Mouse (Mus musculus) heart, embryonic 11.5 days (tissue): Measurements from ENCODE around the gene Mab21l3. TPM values are rescaled to one million over a fixed set of nuclear protein-coding genes. Genes with fewer than 3 reads are reported as not detected.
A peak's percentile ranks its signal among the peaks of the same experiment; 100 is the strongest.

Source experiments
- ATAC-seq: fragments of 200-750 bp; cut with Nextera tagmentation; replicated peaks from 2 replicates; pipeline ENCODE4 v1.8.0; 2017; ENCODE audit warnings: moderate library complexity; ENCODE audit not compliant: insufficient number of reproducible peaks, low FRiP score, low TSS enrichment
- H3K27ac ChIP-seq: fragments of 300-500 bp; sonication (generic); 2 replicates; pipeline ENCODE4 v1.5.1; 2014; ENCODE audit warnings: mild to moderate bottlenecking, low read depth, low read length
- H3K27me3 ChIP-seq: fragments of 300-500 bp; sonication (generic); 2 replicates; pipeline ENCODE4 v1.6.1; 2014; ENCODE audit warnings: mild to moderate bottlenecking, low read length, mixed read lengths; ENCODE audit not compliant: control insufficient read depth, insufficient read depth
- H3K36me3 ChIP-seq: fragments of 300-500 bp; sonication (generic); 2 replicates; pipeline ENCODE4 v1.6.1; 2014; ENCODE audit warnings: mild to moderate bottlenecking, low read length, moderate library complexity, mixed read lengths; ENCODE audit not compliant: control insufficient read depth, insufficient read depth
- H3K4me1 ChIP-seq: fragments of 300-500 bp; sonication (generic); 2 replicates; pipeline ENCODE4 v1.6.1; 2014; ENCODE audit warnings: low read length; ENCODE audit not compliant: control insufficient read depth, insufficient read depth
- H3K4me2 ChIP-seq: fragments of 300-500 bp; sonication (generic); 2 replicates; pipeline ENCODE4 v1.6.1; 2014; ENCODE audit warnings: mild to moderate bottlenecking, moderate library complexity
- H3K4me3 ChIP-seq: fragments of 300-500 bp; sonication (generic); 2 replicates; pipeline ENCODE4 v1.5.1; 2014; ENCODE audit warnings: low read depth, low read length
- H3K9ac ChIP-seq: fragments of 300-500 bp; sonication (generic); 2 replicates; pipeline ENCODE4 v1.6.1; 2014; ENCODE audit warnings: mild to moderate bottlenecking, low read depth, low read length, moderate library complexity
- H3K9me3 ChIP-seq: fragments of 300-500 bp; sonication (generic); replicated peaks from 2 replicates; pipeline ENCODE4 v1.6.1; 2016; ENCODE audit warnings: low read length; ENCODE audit not compliant: control insufficient read depth
- WGBS: fragments of 180-500 bp; shearing (Covaris S2); extraction: QIAGEN DNeasy Blood & Tissue Kit; methylation state at CpG from one replicate; pipeline ENCODE4 v1.1.7; 2014; ENCODE audit not compliant: insufficient replicate concordance; 5-methylcytosine and 5-hydroxymethylcytosine counted together
- polyA plus RNA-seq: library from polyadenylated mRNA; unstranded; fragments of >200 nt; fragmentation: Nextera tagmentation; extraction: Ambion mirVana; gene quantifications from 2 replicates; pipeline ENCODE4 v1.2.1, GENCODE M21; 2014

Gene Mab21l3
- polyA plus RNA-seq, 1 experiment from 2014 or later, result 0.11 TPM

DNA sequence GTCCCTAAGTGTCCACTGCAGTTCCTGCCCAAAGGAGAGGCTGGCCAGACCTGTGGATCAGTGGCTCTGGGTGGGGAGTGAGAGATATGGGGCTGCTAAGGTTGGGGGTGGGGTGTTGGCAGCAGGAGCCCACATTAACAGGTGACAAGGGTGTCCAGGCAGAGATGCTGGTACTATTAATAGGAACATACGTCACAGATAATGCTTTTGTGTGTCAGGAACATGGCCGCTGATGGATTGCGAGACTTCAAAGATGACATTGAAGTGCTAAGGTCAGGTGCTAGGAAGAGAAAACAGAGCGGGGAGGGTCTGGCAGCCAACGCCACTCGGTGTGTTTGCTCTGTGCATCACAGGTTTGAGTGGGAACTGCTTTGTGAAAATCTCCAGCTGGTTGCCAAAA lies 44.4 kb downstream of the Mab21l3 start:
- H3K9ac ChIP-seq, result peak overlapping the region; percentile 58; the same call in 1 of the 2 replicates

GRCm38 (mm10) chr3:101803764-101804163 lies 45.0 kb downstream of the Mab21l3 start:
- H3K9me3 ChIP-seq, result no peaks in the 10 kb centered on the region
- no peak overlapping the region for H3K4me3 ChIP-seq
- H3K27ac ChIP-seq, result peak overlapping the region; percentile 97
- H3K27me3 ChIP-seq, result no peaks in the 10 kb centered on the region
- ATAC-seq, result no peak
- H3K36me3 ChIP-seq, result no peaks in the 10 kb centered on the region
- 40% methylated on average over 6 of the region's 6 CpGs for WGBS
- H3K4me2 ChIP-seq, result peak overlapping the region; percentile 42
- H3K9ac ChIP-seq, result peak overlapping the region; percentile 58; the same call in 1 of the 2 replicates
- peaks cover 54% of the 10 kb centered on the region for H3K4me1 ChIP-seq

More for the DNA sequence above, 44.4 kb downstream of the Mab21l3 start:
- H3K4me3 ChIP-seq, result no peak overlapping the region
- no peaks in the 10 kb centered on the region for H3K27me3 ChIP-seq
- peak overlapping the region; percentile 42 for H3K4me2 ChIP-seq
- no peaks in the 10 kb centered on the region for H3K36me3 ChIP-seq
- H3K27ac ChIP-seq, result peak overlapping the region; percentile 97
- peak; percentile 59 for ATAC-seq
- H3K4me1 ChIP-seq, result peaks cover 51% of the 10 kb centered on the region
- no peaks in the 10 kb centered on the region for H3K9me3 ChIP-seq
- 30% methylated on average over 6 of the region's 6 CpGs for WGBS

DNA sequence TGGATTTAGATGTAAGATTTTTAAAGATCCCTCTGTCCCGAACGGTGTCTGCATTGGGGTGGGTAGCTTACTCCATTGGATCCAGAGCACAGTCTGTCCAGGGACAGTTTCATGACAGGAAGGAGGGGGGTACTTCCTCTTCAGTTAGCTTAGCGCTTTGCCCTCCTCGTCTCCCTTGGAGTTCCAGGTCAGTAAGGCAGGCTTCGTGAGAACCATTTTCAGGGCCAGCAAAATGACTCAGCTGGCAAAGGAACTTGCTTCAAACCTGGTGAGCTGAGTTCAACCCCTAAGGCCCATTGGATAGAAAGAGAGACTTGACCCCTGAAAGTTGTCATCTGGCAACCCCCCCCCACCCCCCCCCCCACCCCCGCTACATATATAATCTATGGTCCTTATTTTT lies 46.0 kb downstream of the Mab21l3 start:
- Histone ChIP-seq H3K36me3 (no peaks in the 10 kb centered on the region), H3K4me3 (no peak overlapping the region), H3K27me3 (no peaks in the 10 kb centered on the region), H3K9me3 (no peaks in the 10 kb centered on the region), H3K4me1 (peaks cover 52% of the 10 kb centered on the region), H3K9ac (no peak overlapping the region), H3K4me2 (no peak overlapping the region), H3K27ac (0 out of 2 replicates have a peak overlapping the region, but pooled peaks have one; percentile 22)
- ATAC-seq, result no peak
- WGBS, result 67% methylated on average over 6 of the region's 6 CpGs

DNA sequence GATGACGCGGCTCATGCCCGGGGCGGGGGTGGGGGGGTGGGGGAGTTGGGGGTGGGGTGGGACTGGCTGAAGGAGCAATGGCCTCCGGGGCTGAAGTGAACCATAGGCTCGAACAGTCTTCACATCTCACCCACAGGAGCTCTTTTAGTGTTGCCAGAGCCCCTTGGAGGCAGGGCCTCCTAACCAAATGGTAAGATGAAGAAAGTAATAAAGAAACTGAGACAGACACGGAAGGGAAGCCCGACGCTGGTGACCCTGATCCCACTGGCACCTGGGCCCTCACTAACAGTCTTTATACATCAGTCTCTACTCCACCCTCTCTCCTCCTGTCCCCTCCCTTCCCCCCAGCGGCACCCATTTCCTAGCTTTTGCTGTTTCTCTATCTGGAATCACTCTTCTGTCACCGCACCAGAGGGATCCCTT lies 48.2 kb downstream of the Mab21l3 start:
- Histone ChIP-seq H3K27ac (no peak overlapping the region; the same call in 1 of the 2 replicates), H3K4me1 (peaks cover 47% of the 10 kb centered on the region), H3K4me2 (no peak overlapping the region), H3K9ac (no peak overlapping the region), H3K36me3 (no peaks in the 10 kb centered on the region), H3K9me3 (no peaks in the 10 kb centered on the region), H3K4me3 (no peak overlapping the region), H3K27me3 (no peaks in the 10 kb centered on the region)
- ATAC-seq, result no peak
- 54% methylated on average over 11 of the region's 11 CpGs for WGBS

DNA sequence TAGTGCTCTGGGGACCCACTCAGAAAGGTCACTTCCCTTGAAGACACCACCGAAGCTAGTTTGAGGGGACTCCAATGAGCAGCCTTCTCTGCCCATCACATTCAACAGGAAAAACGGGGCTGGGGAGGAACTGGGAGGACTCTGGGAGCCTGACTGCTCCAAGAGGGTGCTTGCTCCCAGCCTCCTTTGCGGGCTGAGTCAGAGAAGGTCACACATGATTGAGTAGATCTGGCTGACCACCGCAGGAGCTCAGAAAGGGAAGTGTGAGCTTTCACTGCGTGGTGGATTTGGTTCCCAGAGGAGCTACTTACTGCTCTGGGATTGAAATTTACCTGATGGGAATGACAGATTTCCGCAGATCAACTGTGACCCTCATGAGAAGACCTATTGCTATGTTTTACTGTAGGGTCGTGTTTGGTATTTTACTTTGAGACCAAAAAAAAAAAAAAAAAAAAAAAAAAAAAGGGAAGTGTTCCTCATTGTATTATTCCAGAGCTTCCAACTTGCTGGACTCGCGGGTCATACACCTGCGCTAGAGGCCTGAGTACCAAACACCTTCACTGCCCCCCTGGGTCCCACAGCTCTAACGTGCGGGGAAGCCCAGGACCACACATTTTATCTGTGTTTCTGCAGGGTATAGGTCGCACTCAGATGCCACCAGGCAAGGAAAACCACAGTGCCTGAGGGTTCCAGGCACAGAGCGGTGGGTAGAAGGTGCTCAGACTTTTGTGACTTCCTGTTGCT lies 48.7 kb downstream of the Mab21l3 start:
- no peaks in the 10 kb centered on the region for H3K9me3 ChIP-seq
- no peak overlapping the region for H3K9ac ChIP-seq
- H3K4me3 ChIP-seq, result no peak overlapping the region
- H3K27me3 ChIP-seq, result no peaks in the 10 kb centered on the region
- peak overlapping the region; percentile 41; the same call in 1 of the 2 replicates for H3K27ac ChIP-seq
- WGBS, result 53% methylated on average over 14 of the region's 14 CpGs
- H3K4me2 ChIP-seq, result no peak overlapping the region
- peaks cover 42% of the 10 kb centered on the region for H3K4me1 ChIP-seq
- no peak for ATAC-seq
- no peaks in the 10 kb centered on the region for H3K36me3 ChIP-seq

- H3K4me1 ChIP-seq, result peaks cover 32% of the 10 kb centered on the region
- H3K4me2 ChIP-seq, result no peak overlapping the region
- no peak overlapping the region for H3K4me3 ChIP-seq
- no peak for ATAC-seq
- WGBS, result 75% methylated on average over 15 of the region's 15 CpGs
- H3K36me3 ChIP-seq, result no peaks in the 10 kb centered on the region
- H3K9me3 ChIP-seq, result no peaks in the 10 kb centered on the region
- no peaks in the 10 kb centered on the region for H3K27me3 ChIP-seq
- no peak overlapping the region; the same call in 1 of the 2 replicates for H3K27ac ChIP-seq
- no peak overlapping the region for H3K9ac ChIP-seq
Measured at GRCm38 (mm10) chr3:101797830-101798709, 50.7 kb downstream of the Mab21l3 start.

- H3K27ac ChIP-seq, result peak overlapping the region; percentile 57
- no peak overlapping the region for H3K4me3 ChIP-seq
- 16% methylated on average over 7 of the region's 7 CpGs for WGBS
- peaks cover 27% of the 10 kb centered on the region for H3K4me1 ChIP-seq
- H3K27me3 ChIP-seq, result no peaks in the 10 kb centered on the region
- no peaks in the 10 kb centered on the region for H3K36me3 ChIP-seq
- H3K4me2 ChIP-seq, result 0 out of 2 replicates have a peak overlapping the region, but pooled peaks have one; percentile 8
- no peaks in the 10 kb centered on the region for H3K9me3 ChIP-seq
- ATAC-seq, result no peak
- H3K9ac ChIP-seq, result peak overlapping the region; percentile 49; the same call in 1 of the 2 replicates
Measured at GRCm38 (mm10) chr3:101796212-101796611, 52.5 kb downstream of the Mab21l3 start.

DNA sequence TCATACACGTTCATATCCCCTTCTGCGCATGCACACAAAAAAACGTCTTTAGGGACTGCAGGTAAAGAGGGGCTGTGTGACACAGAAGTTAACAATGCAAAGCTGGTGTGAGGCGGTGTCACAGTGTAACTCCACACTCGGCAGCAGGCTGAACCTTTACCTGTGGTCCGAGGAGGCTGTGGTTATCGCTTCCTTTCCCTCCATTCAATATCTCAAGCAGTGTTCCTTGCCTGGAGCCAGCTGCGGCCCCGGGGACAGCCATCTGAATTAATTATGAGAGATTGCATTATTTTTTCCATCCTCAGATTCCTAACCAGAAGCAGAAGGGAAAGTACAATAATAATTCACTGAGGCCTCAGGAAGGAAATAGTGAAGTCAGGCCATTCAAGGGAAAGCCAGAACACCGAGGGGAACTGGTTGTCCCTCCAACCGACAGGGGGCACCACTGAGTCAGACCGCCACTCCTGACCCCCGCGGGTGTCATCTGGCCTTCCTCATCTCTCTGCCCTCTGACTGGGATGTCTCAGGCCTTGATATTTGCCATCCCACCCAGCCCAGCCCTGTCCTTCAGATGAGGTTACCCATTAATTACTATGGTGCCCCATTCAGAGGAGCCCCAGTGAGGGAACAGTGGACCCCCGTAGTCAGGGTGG lies 53.2 kb downstream of the Mab21l3 start:
- no peaks in the 10 kb centered on the region for H3K27me3 ChIP-seq
- no peaks in the 10 kb centered on the region for H3K9me3 ChIP-seq
- H3K4me3 ChIP-seq, result no peak overlapping the region
- WGBS, result 73% methylated on average over 15 of the region's 15 CpGs
- H3K36me3 ChIP-seq, result no peaks in the 10 kb centered on the region
- no peak overlapping the region for H3K27ac ChIP-seq
- H3K4me1 ChIP-seq, result peaks cover 27% of the 10 kb centered on the region
- ATAC-seq, result no peak
- H3K9ac ChIP-seq, result no peak overlapping the region
- H3K4me2 ChIP-seq, result no peak overlapping the region
